Mouse (Mus musculus) cortical plate, adult 2 months (tissue): ENCODE results near the gene Olfr655. TPM values are rescaled to one million over a fixed set of nuclear protein-coding genes. Genes with fewer than 3 reads are reported as not detected.

Experiments
- H3K27ac ChIP-seq: fragments of 200-500 bp; 2 replicates; pipeline ENCODE4 v1.5.1; 2012; ENCODE audit warnings: low read length, control low read depth, inconsistent platforms; ENCODE audit not compliant: insufficient read depth
- H3K4me1 ChIP-seq: fragments of 200-500 bp; 2 replicates; pipeline ENCODE4 v1.6.1; 2011; ENCODE audit warnings: low read length; ENCODE audit not compliant: control insufficient read depth, insufficient read depth
- H3K4me3 ChIP-seq: fragments of 200-500 bp; 2 replicates; pipeline ENCODE4 v1.5.1; 2011; ENCODE audit warnings: mild to moderate bottlenecking, low read length, control low read depth; ENCODE audit not compliant: insufficient read depth
- CTCF ChIP-seq: fragments of 200-500 bp; IDR thresholded peaks from 2 replicates; pipeline ENCODE4 v1.5.1; 2011; ENCODE audit warnings: mild to moderate bottlenecking, control low read depth, low read length; ENCODE audit not compliant: insufficient read depth; ENCODE audit errors: extremely low read depth
- POLR2A ChIP-seq: fragments of 200-500 bp; IDR thresholded peaks from 2 replicates; pipeline ENCODE4 v1.6.1; 2011; ENCODE audit warnings: mild to moderate bottlenecking, low read length, control low read depth; ENCODE audit not compliant: insufficient read depth; ENCODE audit errors: extremely low read depth
- polyA plus RNA-seq: library from polyadenylated mRNA; depleted of rRNA; stranded (reverse); fragments of >200 nt; gene quantifications from 2 replicates; pipeline ENCODE4 v1.2.3, GENCODE M21; 2012; rRNA removed

Olfr655 gene
- not detected in 2 replicates for polyA plus RNA-seq

DNA sequence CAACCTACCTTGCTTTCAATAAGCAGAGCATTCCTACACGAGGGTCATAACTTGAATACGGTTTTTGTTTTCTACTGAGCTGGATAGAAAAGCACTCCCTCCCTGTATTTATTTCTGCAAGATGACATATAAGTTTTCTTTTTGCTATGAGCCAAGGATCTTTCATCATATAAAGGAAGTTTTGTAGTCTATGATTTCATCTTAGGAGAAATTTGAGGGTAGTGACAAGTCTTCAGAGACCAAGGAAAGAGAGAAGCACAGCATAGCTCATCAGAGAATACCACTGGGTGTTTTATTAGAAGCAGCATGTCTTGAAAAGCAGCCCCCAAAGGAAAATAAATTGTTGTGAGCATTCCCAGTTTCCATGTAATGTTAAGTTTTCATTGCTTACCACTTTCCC, at the start of gene Olfr655:
Gene Olfr655, minus strand, starts transcription at position 101 of the 400 bp plus-strand sequence.
- Histone ChIP-seq H3K4me1 (no peaks in the 10 kb centered on the region), H3K4me3 (no peak within 1 kb of the TSS), H3K27ac (no peak within 1 kb of the TSS)
- TF ChIP-seq CTCF (no peak), POLR2A (no peak)

GRCm38 (mm10) chr7:104646841-104647482, 45.4 kb upstream of the Olfr655 start, which contains the start of gene Olfr658:
Olfr658 (minus strand) TSS chr7:104647305.
- no peak within 1 kb of the TSS for H3K27ac ChIP-seq
- H3K4me3 ChIP-seq: peak within 1 kb of the TSS; percentile 20; the same call in 1 of the 2 replicates
- H3K4me1 ChIP-seq: no peaks in the 10 kb centered on the region
- TF ChIP-seq POLR2A (no peak), CTCF (peak; percentile 27; the same call in 1 of the 2 replicates)

- H3K4me1 ChIP-seq: no peaks in the 10 kb centered on the region
- no peak within 1 kb of the TSS for H3K27ac ChIP-seq
- no peak within 1 kb of the TSS for H3K4me3 ChIP-seq
- TF ChIP-seq POLR2A (no peak), CTCF (no peak)
These were observed 22.9 kb upstream of the Olfr655 start, which contains the start of gene Olfr657 for GRCm38 (mm10) chr7:104624494-104624893. Olfr657 (plus strand) TSS chr7:104624794.

- H3K4me3 ChIP-seq: no peak within 1 kb of the TSS
- TF ChIP-seq POLR2A (no peak), CTCF (no peak)
- no peak within 1 kb of the TSS for H3K27ac ChIP-seq
- no peaks in the 10 kb centered on the region for H3K4me1 ChIP-seq
These were observed 12.1 kb upstream of the Olfr655 start, which contains the start of gene Olfr656 for GRCm38 (mm10) chr7:104613655-104614054. Olfr656 (plus strand) TSS chr7:104613955.

- Histone ChIP-seq H3K4me1 (no peaks in the 10 kb centered on the region), H3K4me3 (no peak overlapping the region), H3K27ac (no peak overlapping the region)
- TF ChIP-seq POLR2A: no peak
- no peak for TF ChIP-seq CTCF
These were observed 3.1 kb upstream of the Olfr655 start for GRCm38 (mm10) chr7:104604727-104605126.

- Histone ChIP-seq H3K4me1 (no peaks in the 10 kb centered on the region), H3K4me3 (no peak overlapping the region), H3K27ac (no peak overlapping the region)
- TF ChIP-seq CTCF (peak; percentile 21; the same call in 1 of the 2 replicates), POLR2A (no peak)
These were observed 1.6 kb upstream of the Olfr655 start for GRCm38 (mm10) chr7:104603173-104603572.

DNA sequence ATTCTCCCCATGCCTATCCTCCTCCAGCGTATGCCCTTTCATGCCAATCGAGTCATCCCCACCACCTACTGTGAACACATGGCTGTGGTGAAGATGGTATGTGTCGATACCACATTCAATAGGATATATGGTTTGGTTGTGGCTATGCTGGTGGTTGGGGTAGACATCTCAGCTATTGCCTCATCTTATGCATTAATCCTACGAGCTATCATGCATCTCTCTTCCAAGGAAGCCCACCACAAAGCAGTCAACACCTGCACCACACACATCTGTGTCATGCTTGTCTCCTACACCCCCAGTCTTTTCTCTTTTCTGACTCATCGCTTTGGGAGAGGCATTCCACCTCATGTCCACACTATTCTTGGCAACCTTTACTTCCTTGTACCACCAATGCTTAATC, 13.3 kb downstream of the Olfr655 start:
- Histone ChIP-seq H3K4me1 (no peaks in the 10 kb centered on the region), H3K27ac (no peak overlapping the region), H3K4me3 (no peak overlapping the region)
- TF ChIP-seq POLR2A (no peak), CTCF (no peak)

GRCm38 (mm10) chr7:104586725-104587124, 14.9 kb downstream of the Olfr655 start, which contains the start of gene Olfr654:
Olfr654 (plus strand) TSS chr7:104587025.
- Histone ChIP-seq H3K4me3 (no peak within 1 kb of the TSS), H3K4me1 (no peaks in the 10 kb centered on the region), H3K27ac (no peak within 1 kb of the TSS)
- TF ChIP-seq POLR2A (no peak), CTCF (no peak)

GRCm38 (mm10) chr7:104581429-104581828, 20.1 kb downstream of the Olfr655 start:
- Histone ChIP-seq H3K4me1 (no peaks in the 10 kb centered on the region), H3K4me3 (no peak overlapping the region), H3K27ac (no peak overlapping the region)
- TF ChIP-seq POLR2A (no peak), CTCF (no peak)

DNA sequence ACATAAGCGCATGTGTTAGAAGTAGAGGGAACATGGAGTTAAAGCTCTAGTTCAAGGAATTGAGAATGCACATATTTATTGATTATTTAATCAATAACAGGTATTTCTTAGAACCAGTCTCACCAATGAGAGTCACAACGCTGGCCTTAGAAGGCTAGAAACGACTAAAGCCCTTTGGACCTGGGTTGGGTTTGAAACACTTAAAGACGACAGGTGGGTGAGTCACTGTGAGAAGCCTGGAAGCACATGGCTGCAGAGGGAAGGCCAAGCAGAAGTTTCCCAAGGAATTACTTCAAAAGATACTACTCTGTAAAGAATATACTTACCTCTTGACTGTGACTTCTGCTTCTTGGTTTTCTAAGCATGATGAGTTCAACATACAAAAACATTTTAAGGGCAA, 20.7 kb downstream of the Olfr655 start:
- no peaks in the 10 kb centered on the region for H3K4me1 ChIP-seq
- no peak for TF ChIP-seq POLR2A
- no peak for TF ChIP-seq CTCF

DNA sequence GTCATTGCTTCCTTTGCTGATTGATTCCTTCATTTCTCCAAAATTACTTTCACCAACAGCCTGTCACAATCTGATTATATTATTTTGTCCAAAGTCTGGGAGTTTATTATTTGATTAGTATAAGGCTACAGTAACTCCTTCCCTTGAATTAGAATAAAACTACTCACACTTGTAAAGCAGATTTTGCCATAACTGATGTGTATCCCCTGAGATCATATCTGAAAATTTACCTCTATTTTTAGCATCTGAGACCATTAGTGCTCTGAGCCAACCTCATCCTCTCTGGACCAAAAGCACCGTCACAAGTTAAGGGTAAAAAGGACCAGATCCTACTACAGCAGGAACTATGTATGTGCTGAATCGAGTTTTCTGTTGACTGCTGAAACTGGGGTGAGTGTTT, 24.6 kb downstream of the Olfr655 start, which contains the start of gene Olfr653:
Gene Olfr653, plus strand, starts transcription at position 301 of the 400 bp plus-strand sequence.
- H3K4me1 ChIP-seq: no peaks in the 10 kb centered on the region
- TF ChIP-seq POLR2A: no peak
- no peak for TF ChIP-seq CTCF
- H3K4me3 ChIP-seq: no peak within 1 kb of the TSS
- no peak within 1 kb of the TSS for H3K27ac ChIP-seq

More for the DNA sequence above, 20.7 kb downstream of the Olfr655 start:
- Histone ChIP-seq H3K27ac (no peak overlapping the region), H3K4me3 (no peak overlapping the region)
